Mouse (Mus musculus): ENCODE measurements at regions not wholly inside any gene's neighbourhood (a gene's known extent, or its start where the extent isn't known, plus 50 kb on each side); places are given as distances from the start of the nearest gene placed in this dataset.

DNA sequence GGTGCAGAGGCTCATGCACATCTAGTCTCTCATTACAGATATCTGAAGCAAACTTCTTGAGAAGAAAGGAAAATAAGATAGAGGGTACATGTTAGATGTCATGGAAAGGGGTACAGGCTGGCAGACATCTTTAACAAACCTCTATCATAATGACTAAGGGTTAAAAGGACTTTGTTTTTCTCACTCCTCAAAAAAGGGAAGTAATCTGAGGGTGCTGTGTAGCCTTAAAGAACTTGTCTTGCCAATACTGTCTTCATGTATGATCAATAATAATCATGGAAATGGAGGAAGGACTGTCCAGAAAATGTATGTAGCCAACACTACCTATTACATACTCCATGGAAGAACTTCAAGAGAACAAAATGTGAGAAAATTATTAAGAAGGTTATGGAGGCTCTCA, 400.0 kb upstream of the Mmadhc start:
- in situ Hi-C loops (cut with MboI; ENCODE audit: low sequenced_read_pairs in 2 of 2, unreplicated experiment in 2 of 2): no loop called here
- H3K9me3 ChIP-seq (ENCODE audit: control insufficient read depth, insufficient read depth, low read depth, low read length): no peaks in the 10 kb centered on the region
- TF ChIP-seq CHD2 (IDR thresholded peaks at IDR 0.05; ENCODE audit: low read depth, low read length): no peak
- TF ChIP-seq ZNF384 (IDR thresholded peaks at IDR 0.05; ENCODE audit: low read depth, low read length): no peak
- no peak for TF ChIP-seq MAFK (IDR thresholded peaks at IDR 0.05; ENCODE audit: insufficient read depth, low read depth, low read length)
- no peak for TF ChIP-seq ZC3H11A (IDR thresholded peaks at IDR 0.05; ENCODE audit: borderline replicate concordance, low read depth, low read length)
- TF ChIP-seq HCFC1 (IDR thresholded peaks at IDR 0.05; ENCODE audit: borderline replicate concordance, insufficient read depth, low read length): no peak
- H3K9ac ChIP-seq (ENCODE audit: insufficient read depth, low read depth, low read length, poor library complexity, severe bottlenecking): no peak overlapping the region
- H3K4me1 ChIP-seq (ENCODE audit: control insufficient read depth in 2 of 2, insufficient read depth in 2 of 2, low read length in 2 of 2, poor library complexity in 1 of 2): no peaks in the 10 kb centered on the region
- H3K36me3 ChIP-seq (ENCODE audit: control insufficient read depth, insufficient read depth, low read length, poor library complexity, severe bottlenecking): no peaks in the 10 kb centered on the region
- no peak overlapping the region for H3K4me3 ChIP-seq (ENCODE audit: insufficient read depth in 1 of 2, low read depth in 1 of 2, low read length in 2 of 2, poor library complexity in 1 of 2, severe bottlenecking in 1 of 2)
- H3K27ac ChIP-seq (ENCODE audit: insufficient read depth, low read depth, low read length, poor library complexity, severe bottlenecking): no peak overlapping the region
- DNase-seq (ENCODE audit: low read depth, low spot score): no peak

DNA sequence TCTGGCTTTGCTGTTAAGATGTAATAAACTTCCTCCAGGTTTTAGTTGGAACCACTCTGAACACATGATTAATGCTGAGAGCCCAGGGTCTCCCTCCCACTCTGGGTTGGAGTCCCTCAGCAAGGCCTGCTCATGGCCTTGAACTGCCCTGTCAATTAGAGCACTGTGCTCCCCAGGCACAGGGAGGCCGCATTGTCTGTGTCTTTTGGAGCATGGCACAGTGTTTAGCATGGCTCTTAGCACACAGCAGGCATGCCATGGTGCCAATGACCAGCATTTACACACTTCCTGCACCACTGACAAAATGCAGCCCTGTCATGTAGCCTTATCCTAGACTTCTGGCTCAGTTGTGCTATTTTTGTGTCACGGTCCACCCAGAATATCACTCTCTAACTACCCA, 398.2 kb upstream of the Mmadhc start:
- H3K9ac ChIP-seq (ENCODE audit: insufficient read depth, low read depth, low read length, poor library complexity, severe bottlenecking): no peak overlapping the region
- DNase-seq (ENCODE audit: low read depth, low spot score): no peak
- in situ Hi-C loops (cut with MboI; ENCODE audit: low sequenced_read_pairs in 2 of 2, unreplicated experiment in 2 of 2): no loop called here

DNA sequence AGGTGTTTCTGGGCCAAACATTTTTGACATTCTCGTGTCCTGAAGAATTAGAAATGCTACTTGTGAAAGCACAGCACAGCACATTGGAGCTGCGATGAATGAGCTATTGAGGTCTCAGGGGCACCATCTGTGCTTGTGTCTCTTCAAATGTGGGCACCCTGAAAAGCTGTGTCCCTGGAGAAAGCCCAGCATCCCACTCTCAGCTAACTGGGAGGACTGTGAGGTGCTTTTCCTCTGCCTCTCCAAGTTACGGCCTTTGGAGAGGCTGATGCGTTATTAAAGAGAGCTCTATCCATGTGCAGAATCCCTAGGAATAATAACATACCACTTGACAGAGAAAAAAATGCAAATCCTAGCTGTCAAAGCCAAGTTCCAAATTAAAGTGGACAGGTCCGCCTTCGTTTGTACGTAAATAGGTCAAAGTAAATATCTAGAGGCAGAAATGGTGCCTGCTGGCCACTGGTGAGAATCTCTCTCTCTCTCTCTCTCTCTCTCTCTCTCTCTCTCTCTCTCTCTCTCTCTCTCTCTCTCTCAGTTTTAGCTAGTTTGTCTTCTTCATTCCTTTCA, 397.3 kb upstream of the Mmadhc start:
- Histone ChIP-seq H3K4me3 (ENCODE audit: insufficient read depth in 1 of 2, low read depth in 1 of 2, low read length in 2 of 2, poor library complexity in 1 of 2, severe bottlenecking in 1 of 2) (no peak overlapping the region), H3K9ac (ENCODE audit: insufficient read depth, low read depth, low read length, poor library complexity, severe bottlenecking) (no peak overlapping the region), H3K9me3 (ENCODE audit: control insufficient read depth, insufficient read depth, low read depth, low read length) (no peaks in the 10 kb centered on the region), H3K4me1 (ENCODE audit: control insufficient read depth in 2 of 2, insufficient read depth in 2 of 2, low read length in 2 of 2, poor library complexity in 1 of 2) (no peaks in the 10 kb centered on the region), H3K27ac (ENCODE audit: insufficient read depth, low read depth, low read length, poor library complexity, severe bottlenecking) (no peak overlapping the region), H3K36me3 (ENCODE audit: control insufficient read depth, insufficient read depth, low read length, poor library complexity, severe bottlenecking) (no peaks in the 10 kb centered on the region)
- TF ChIP-seq HCFC1 (IDR thresholded peaks at IDR 0.05; ENCODE audit: borderline replicate concordance, insufficient read depth, low read length): no peak
- TF ChIP-seq ZNF384 (IDR thresholded peaks at IDR 0.05; ENCODE audit: low read depth, low read length): no peak
- TF ChIP-seq MAFK (IDR thresholded peaks at IDR 0.05; ENCODE audit: insufficient read depth, low read depth, low read length): no peak
- no peak for DNase-seq (ENCODE audit: low read depth, low spot score)
- in situ Hi-C loops (cut with MboI; ENCODE audit: low sequenced_read_pairs in 2 of 2, unreplicated experiment in 2 of 2): no loop called here

More for the DNA sequence above, 398.2 kb upstream of the Mmadhc start:
- no peak overlapping the region for H3K4me3 ChIP-seq (ENCODE audit: insufficient read depth in 1 of 2, low read depth in 1 of 2, low read length in 2 of 2, poor library complexity in 1 of 2, severe bottlenecking in 1 of 2)
- no peaks in the 10 kb centered on the region for H3K9me3 ChIP-seq (ENCODE audit: control insufficient read depth, insufficient read depth, low read depth, low read length)
- no peaks in the 10 kb centered on the region for H3K36me3 ChIP-seq (ENCODE audit: control insufficient read depth, insufficient read depth, low read length, poor library complexity, severe bottlenecking)
- H3K4me1 ChIP-seq (ENCODE audit: control insufficient read depth in 2 of 2, insufficient read depth in 2 of 2, low read length in 2 of 2, poor library complexity in 1 of 2): no peaks in the 10 kb centered on the region
- H3K27ac ChIP-seq (ENCODE audit: insufficient read depth, low read depth, low read length, poor library complexity, severe bottlenecking): no peak overlapping the region
- no peak for TF ChIP-seq HCFC1 (IDR thresholded peaks at IDR 0.05; ENCODE audit: borderline replicate concordance, insufficient read depth, low read length)
- TF ChIP-seq MAFK (IDR thresholded peaks at IDR 0.05; ENCODE audit: insufficient read depth, low read depth, low read length): no peak
- no peak for TF ChIP-seq ZNF384 (IDR thresholded peaks at IDR 0.05; ENCODE audit: low read depth, low read length)
- no peak for TF ChIP-seq ZC3H11A (IDR thresholded peaks at IDR 0.05; ENCODE audit: borderline replicate concordance, low read depth, low read length)
- TF ChIP-seq CHD2 (IDR thresholded peaks at IDR 0.05; ENCODE audit: low read depth, low read length): no peak

DNA sequence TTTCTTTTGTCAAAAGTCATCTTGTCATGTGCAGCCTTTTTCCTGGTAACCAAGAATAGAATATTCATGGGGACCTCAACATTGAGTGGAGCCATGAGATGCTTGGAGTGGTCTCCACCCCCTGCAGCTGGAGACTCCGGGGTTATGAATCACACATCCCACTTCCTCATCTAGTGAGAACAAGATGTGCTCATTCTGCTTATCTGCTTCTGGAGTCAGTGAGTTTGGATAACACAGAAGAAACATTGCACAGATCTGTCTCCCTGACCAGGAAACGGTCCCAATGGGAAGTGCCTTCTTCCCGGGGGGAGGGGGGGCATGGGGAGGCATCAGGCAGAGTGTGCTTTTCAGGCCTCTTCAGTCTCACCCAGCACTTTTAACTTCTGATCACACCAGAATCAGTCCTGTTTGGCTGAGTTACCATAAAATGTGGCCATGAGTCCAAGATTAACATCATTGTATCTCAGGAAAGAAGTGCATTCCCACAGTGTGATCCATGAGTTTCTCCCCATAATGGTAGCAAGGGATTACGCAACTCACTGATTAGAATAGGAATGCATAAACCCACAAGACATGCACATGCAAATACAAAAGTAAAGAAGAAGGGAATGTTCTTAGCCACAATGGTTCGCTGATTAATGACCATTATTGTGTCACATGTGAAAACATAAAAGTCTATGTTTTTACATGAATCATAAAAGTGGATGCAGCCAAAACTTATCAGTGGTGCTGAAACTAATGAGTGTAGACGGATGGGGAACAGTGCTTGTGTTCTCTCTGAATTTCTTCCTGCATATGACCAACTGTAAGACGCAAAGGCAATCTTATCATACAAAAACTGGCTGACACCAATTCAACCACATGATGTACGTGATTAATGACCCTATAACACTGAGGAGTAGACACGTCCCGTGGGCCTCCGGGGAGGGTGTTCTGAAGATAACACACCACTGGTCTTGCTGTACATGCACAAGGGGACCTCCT, 393.8 kb upstream of the Mmadhc start:
- in situ Hi-C loops (cut with MboI; ENCODE audit: low sequenced_read_pairs in 2 of 2, unreplicated experiment in 2 of 2): no loop called here
- no peak for TF ChIP-seq MAFK (IDR thresholded peaks at IDR 0.05; ENCODE audit: insufficient read depth, low read depth, low read length)
- no peak for TF ChIP-seq CHD2 (IDR thresholded peaks at IDR 0.05; ENCODE audit: low read depth, low read length)
- no peak for TF ChIP-seq ZC3H11A (IDR thresholded peaks at IDR 0.05; ENCODE audit: borderline replicate concordance, low read depth, low read length)
- TF ChIP-seq ZNF384 (IDR thresholded peaks at IDR 0.05; ENCODE audit: low read depth, low read length): no peak
- H3K36me3 ChIP-seq (ENCODE audit: control insufficient read depth, insufficient read depth, low read length, poor library complexity, severe bottlenecking): no peaks in the 10 kb centered on the region
- H3K27ac ChIP-seq (ENCODE audit: insufficient read depth, low read depth, low read length, poor library complexity, severe bottlenecking): no peak overlapping the region
- H3K4me1 ChIP-seq (ENCODE audit: control insufficient read depth in 2 of 2, insufficient read depth in 2 of 2, low read length in 2 of 2, poor library complexity in 1 of 2): peaks cover 0 to 2% of the 10 kb centered on the region in 2 experiments; a peak in 1 of 4 replicates
- H3K4me3 ChIP-seq (ENCODE audit: insufficient read depth in 1 of 2, low read depth in 1 of 2, low read length in 2 of 2, poor library complexity in 1 of 2, severe bottlenecking in 1 of 2): no peak overlapping the region
- DNase-seq (ENCODE audit: low read depth, low spot score): no peak
- H3K9me3 ChIP-seq (ENCODE audit: control insufficient read depth, insufficient read depth, low read depth, low read length): no peaks in the 10 kb centered on the region
- H3K9ac ChIP-seq (ENCODE audit: insufficient read depth, low read depth, low read length, poor library complexity, severe bottlenecking): no peak overlapping the region
